Mouse (Mus musculus) midbrain, embryonic 12.5 days (tissue): ENCODE measurements around the gene Ncan. TPM values are rescaled to one million over a fixed set of nuclear protein-coding genes. Genes with fewer than 3 reads are reported as not detected.

Experiments
- ATAC-seq: fragments of 200-750 bp; cut with Nextera tagmentation; 2 replicates; pipeline ENCODE4 v1.8.0; 2017; ENCODE audit warnings: low read depth, moderate TSS enrichment, moderate library complexity; ENCODE audit not compliant: low FRiP score
- H3K27ac ChIP-seq: fragments of 300-500 bp; sonication (generic); replicated peaks from 2 replicates; pipeline ENCODE4 v1.5.1; 2016; ENCODE audit warnings: mild to moderate bottlenecking
- H3K27me3 ChIP-seq: fragments of 300-500 bp; sonication (generic); 2 replicates; pipeline ENCODE4 v1.6.1; 2016; ENCODE audit warnings: mild to moderate bottlenecking
- H3K36me3 ChIP-seq: fragments of 300-500 bp; sonication (generic); 2 replicates; pipeline ENCODE4 v1.6.1; 2016
- H3K4me1 ChIP-seq: fragments of 300-500 bp; sonication (generic); 2 replicates; pipeline ENCODE4 v1.6.1; 2016
- H3K4me2 ChIP-seq: fragments of 300-500 bp; sonication (generic); replicated peaks from 2 replicates; pipeline ENCODE4 v1.6.1; 2016; ENCODE audit warnings: mild to moderate bottlenecking, moderate library complexity
- H3K4me3 ChIP-seq: fragments of 300-500 bp; sonication (generic); 2 replicates; pipeline ENCODE4 v1.5.1; 2016; ENCODE audit warnings: mild to moderate bottlenecking
- H3K9ac ChIP-seq: fragments of 300-500 bp; sonication (generic); replicated peaks from 2 replicates; pipeline ENCODE4 v1.6.1; 2016; ENCODE audit warnings: mild to moderate bottlenecking, moderate library complexity
- H3K9me3 ChIP-seq: fragments of 300-500 bp; sonication (generic); 2 replicates; pipeline ENCODE4 v1.6.1; 2016; ENCODE audit warnings: mild to moderate bottlenecking
- WGBS: fragments of 180-500 bp; shearing (Covaris S2); methylation state at CpG from one replicate; pipeline ENCODE4 v1.1.7; 2016; 5-methylcytosine and 5-hydroxymethylcytosine counted together
- polyA plus RNA-seq: library from polyadenylated mRNA; unstranded; fragments of >200 nt; fragmentation: Nextera tagmentation; extraction: Ambion mirVana; gene quantifications from 2 replicates; pipeline ENCODE4 v1.2.1, GENCODE M21; 2016

Gene Ncan
- 91.9 and 109 TPM in 2 replicates for polyA plus RNA-seq

DNA sequence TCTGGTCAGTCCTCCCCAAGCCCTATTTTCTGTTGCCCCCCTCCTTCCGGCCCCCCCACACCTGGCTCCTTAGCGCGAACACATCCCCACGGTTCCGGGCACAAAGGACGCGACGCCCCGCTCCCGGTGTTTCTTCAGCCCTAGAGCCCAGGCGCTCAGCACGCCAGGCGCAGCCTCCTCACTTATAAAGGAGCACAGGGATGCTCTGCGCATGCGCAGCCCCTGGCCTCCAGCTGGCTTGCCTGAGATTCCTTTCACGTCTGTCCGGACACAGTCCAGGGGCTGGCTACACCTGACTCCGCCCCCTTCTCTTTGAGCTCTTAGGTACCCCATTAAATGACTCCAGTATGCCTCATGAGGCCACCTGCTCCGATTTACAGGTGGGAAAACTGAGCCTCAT lies at the start of gene Ncan:
Gene Ncan (minus strand): TSS at position 207 of the 400 bp plus-strand sequence.
- peak within 1 kb of the TSS; percentile 64 for H3K4me2 ChIP-seq
- H3K9me3 ChIP-seq: no peaks in the 10 kb centered on the region
- peak within 1 kb of the TSS; percentile 96 for H3K27ac ChIP-seq
- H3K36me3 ChIP-seq: peaks cover 4% of the 10 kb centered on the region
- H3K4me3 ChIP-seq: peak within 1 kb of the TSS; percentile 65
- H3K4me1 ChIP-seq: peaks cover 31% of the 10 kb centered on the region
- peaks cover 34% of the 10 kb centered on the region for H3K27me3 ChIP-seq
- 2% methylated on average over 19 of the region's 19 CpGs for WGBS
- peak within 1 kb of the TSS; percentile 91 for H3K9ac ChIP-seq
- peak; percentile 77 for ATAC-seq

DNA sequence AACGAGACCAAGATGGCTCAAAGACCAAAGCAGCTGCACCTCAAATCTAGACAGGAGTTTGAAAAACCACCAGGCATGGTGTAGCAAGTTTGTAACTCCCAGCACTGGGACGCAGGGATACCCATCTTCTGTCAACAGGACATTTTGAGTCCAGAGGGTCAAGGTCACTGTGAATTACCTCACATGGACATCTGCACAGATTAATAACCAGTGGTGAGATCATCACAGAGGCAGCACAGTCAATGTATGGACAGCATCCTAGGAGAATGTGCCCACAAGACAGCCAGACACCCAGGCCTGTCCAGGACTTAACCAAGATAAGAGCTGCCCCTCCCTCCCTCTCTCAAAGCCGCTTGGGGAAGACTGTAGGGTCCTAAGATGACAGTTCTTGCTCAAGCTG lies 49.4 kb upstream of the Ncan start:
- Histone ChIP-seq H3K4me3 (no peak overlapping the region), H3K4me1 (peaks cover 24% of the 10 kb centered on the region), H3K27me3 (peaks cover 28% of the 10 kb centered on the region), H3K9me3 (no peaks in the 10 kb centered on the region), H3K36me3 (no peaks in the 10 kb centered on the region), H3K27ac (no peak overlapping the region), H3K4me2 (no peak overlapping the region), H3K9ac (no peak overlapping the region)
- ATAC-seq: no peak
- 81% methylated on average over 3 of the region's 3 CpGs for WGBS

- H3K9ac ChIP-seq: 0 out of 2 replicates have a peak overlapping the region, but pooled peaks have one; percentile 11
- H3K4me2 ChIP-seq: peak overlapping the region; percentile 52
- no peaks in the 10 kb centered on the region for H3K9me3 ChIP-seq
- H3K27ac ChIP-seq: no peak overlapping the region
- H3K4me1 ChIP-seq: peaks cover 8% of the 10 kb centered on the region; the same call in 1 of the 2 replicates
- H3K4me3 ChIP-seq: peak overlapping the region; percentile 21
- ATAC-seq: peak; percentile 93
- no peaks in the 10 kb centered on the region for H3K36me3 ChIP-seq
- H3K27me3 ChIP-seq: peaks cover 45% of the 10 kb centered on the region
- WGBS: 2% methylated on average over 20 of the region's 21 CpGs
Observed at GRCm38 (mm10) chr8:70166504-70167110, 45.9 kb upstream of the Ncan start.

- Histone ChIP-seq H3K4me2 (no peak overlapping the region), H3K4me1 (peaks cover 14% of the 10 kb centered on the region), H3K27ac (no peak overlapping the region), H3K9me3 (no peaks in the 10 kb centered on the region), H3K27me3 (peaks cover 46% of the 10 kb centered on the region), H3K4me3 (no peak overlapping the region), H3K9ac (no peak overlapping the region), H3K36me3 (no peaks in the 10 kb centered on the region)
- ATAC-seq: no peak
- WGBS: 92% methylated on average over 3 of the region's 3 CpGs
Observed at GRCm38 (mm10) chr8:70163316-70163715, 42.6 kb upstream of the Ncan start.

GRCm38 (mm10) chr8:70160015-70160414 lies 39.3 kb upstream of the Ncan start:
- H3K4me1 ChIP-seq: peaks cover 6% of the 10 kb centered on the region
- H3K36me3 ChIP-seq: no peaks in the 10 kb centered on the region
- H3K9ac ChIP-seq: no peak overlapping the region
- 70% methylated on average over 13 of the region's 13 CpGs for WGBS
- no peak overlapping the region for H3K4me3 ChIP-seq
- no peak for ATAC-seq
- H3K27ac ChIP-seq: no peak overlapping the region
- no peak overlapping the region for H3K4me2 ChIP-seq
- peaks cover 20% of the 10 kb centered on the region for H3K27me3 ChIP-seq
- H3K9me3 ChIP-seq: no peaks in the 10 kb centered on the region

DNA sequence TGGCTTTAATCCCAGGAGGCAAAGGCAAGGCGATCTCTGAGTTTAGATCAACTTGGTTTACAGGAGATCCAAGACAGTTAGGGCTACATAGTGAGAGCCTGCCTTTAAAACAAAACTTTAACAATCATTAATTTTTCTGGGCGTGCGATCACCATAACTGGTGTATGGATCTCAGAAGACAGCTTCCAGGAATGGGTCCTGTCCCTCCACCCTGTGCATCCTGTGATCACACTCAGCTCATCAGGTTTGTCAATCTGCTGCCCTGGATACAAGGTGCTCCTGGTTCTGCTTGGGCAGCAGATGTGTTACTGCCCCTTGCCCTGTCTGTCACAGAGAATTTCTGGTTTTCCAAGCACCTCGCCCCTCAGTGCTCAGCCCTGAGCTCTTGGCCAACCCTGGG lies 38.5 kb upstream of the Ncan start:
- Histone ChIP-seq H3K27me3 (peaks cover 20% of the 10 kb centered on the region), H3K4me3 (no peak overlapping the region), H3K9me3 (no peaks in the 10 kb centered on the region), H3K9ac (no peak overlapping the region), H3K4me1 (peaks cover 6% of the 10 kb centered on the region), H3K36me3 (no peaks in the 10 kb centered on the region), H3K27ac (no peak overlapping the region), H3K4me2 (no peak overlapping the region)
- 92% methylated on average over 4 of the region's 4 CpGs for WGBS
- no peak for ATAC-seq

DNA sequence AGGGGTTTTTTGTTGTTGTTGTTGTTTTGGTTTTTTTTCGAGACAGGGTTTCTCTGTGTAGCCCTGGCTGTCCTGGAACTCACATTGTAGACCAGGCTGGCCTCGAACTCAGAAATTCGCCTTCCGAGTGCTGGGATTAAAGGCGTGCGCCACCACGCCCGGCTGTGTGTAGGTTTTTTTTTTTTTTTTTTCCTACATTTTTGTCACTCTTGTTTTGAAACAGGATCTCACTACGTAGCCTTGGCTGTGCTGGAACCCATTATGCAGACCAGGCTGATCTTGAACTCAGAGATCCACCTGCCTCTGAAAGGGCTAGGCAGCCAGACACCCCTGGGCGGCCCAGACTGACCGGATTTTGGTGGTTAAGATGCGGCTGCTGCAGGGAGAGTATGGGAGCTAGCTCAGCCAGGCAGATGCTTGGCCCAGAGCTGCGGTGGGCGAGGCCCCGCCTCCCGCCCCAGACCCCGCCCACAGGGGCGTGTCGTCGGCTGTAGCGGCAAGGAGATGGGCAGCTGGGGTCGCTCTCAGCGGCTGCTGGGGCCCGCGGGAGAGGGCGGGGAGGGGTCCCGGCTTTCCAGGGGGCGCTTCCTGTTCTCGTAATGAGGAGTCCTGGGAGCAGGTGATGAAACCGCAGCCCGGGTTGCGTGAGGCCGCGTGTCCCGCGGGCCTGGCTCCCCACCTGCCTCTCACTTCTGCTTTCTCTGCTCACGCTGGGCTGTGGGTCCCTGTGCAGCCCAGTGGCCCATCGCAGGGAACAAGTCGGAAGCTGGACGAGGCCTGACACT lies 37.6 kb upstream of the Ncan start:
- Histone ChIP-seq H3K36me3 (no peaks in the 10 kb centered on the region), H3K27me3 (peaks cover 18% of the 10 kb centered on the region), H3K4me1 (peaks cover 6% of the 10 kb centered on the region), H3K4me2 (peak overlapping the region; percentile 79), H3K9me3 (no peaks in the 10 kb centered on the region), H3K27ac (peak overlapping the region; percentile 58), H3K4me3 (peak overlapping the region; percentile 48), H3K9ac (peak overlapping the region; percentile 37)
- ATAC-seq: peak; percentile 94
- WGBS: 13% methylated on average over 40 of the region's 40 CpGs

DNA sequence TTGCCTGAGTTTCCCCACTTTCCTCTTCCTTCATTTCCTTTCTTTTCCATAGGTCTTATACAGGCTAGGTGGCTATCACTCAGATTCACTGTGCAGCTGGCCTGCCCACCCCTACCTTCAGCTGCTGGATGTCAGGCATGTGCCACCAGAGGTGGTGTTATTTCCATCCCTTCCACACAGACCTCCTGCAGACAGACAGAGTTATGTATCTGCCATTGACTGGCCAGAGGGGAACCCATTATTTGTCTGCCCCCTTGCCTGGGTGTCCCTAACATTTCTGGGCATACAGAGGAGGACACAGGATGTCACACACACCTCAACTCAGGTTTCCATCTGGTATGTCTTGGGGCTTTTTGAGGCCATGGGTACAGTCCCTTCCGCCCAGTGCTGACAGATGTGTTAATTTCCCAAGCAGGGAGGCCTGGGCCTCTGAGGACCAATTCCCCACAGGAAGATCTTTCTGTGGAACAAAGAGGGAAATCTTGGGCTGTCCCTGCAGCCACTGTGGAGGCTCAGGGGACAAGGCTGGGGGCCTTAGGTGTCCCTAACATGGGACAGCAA lies 36.6 kb upstream of the Ncan start:
- no peaks in the 10 kb centered on the region for H3K36me3 ChIP-seq
- 97% methylated on average over 1 of the region's 1 CpGs for WGBS
- H3K4me2 ChIP-seq: no peak overlapping the region
- peaks cover 12% of the 10 kb centered on the region for H3K4me1 ChIP-seq
- no peak overlapping the region for H3K9ac ChIP-seq
- H3K27me3 ChIP-seq: peaks cover 20% of the 10 kb centered on the region
- H3K9me3 ChIP-seq: no peaks in the 10 kb centered on the region
- ATAC-seq: no peak
- no peak overlapping the region for H3K4me3 ChIP-seq
- no peak overlapping the region for H3K27ac ChIP-seq

- peak; percentile 93 for ATAC-seq
- Histone ChIP-seq H3K4me3 (0 out of 2 replicates have a peak overlapping the region, but pooled peaks have one; percentile 12), H3K9ac (no peak overlapping the region; the same call in 1 of the 2 replicates), H3K36me3 (no peaks in the 10 kb centered on the region), H3K9me3 (no peaks in the 10 kb centered on the region), H3K27me3 (peaks cover 22% of the 10 kb centered on the region), H3K4me1 (peaks cover 13% of the 10 kb centered on the region), H3K4me2 (peak overlapping the region; percentile 43), H3K27ac (no peak overlapping the region)
- WGBS: 10% methylated on average over 18 of the region's 22 CpGs
Observed at GRCm38 (mm10) chr8:70152537-70153257, 32.0 kb upstream of the Ncan start.

- 21% methylated on average over 13 of the region's 13 CpGs for WGBS
- H3K4me2 ChIP-seq: no peak overlapping the region
- H3K4me3 ChIP-seq: no peak overlapping the region
Observed at GRCm38 (mm10) chr8:70150158-70150557, 29.5 kb upstream of the Ncan start.

GRCm38 (mm10) chr8:70147678-70148607 lies 27.3 kb upstream of the Ncan start:
- peaks cover 12% of the 10 kb centered on the region for H3K4me1 ChIP-seq
- no peak overlapping the region for H3K4me3 ChIP-seq
- no peak overlapping the region for H3K9ac ChIP-seq
- no peak for ATAC-seq
- no peak overlapping the region for H3K4me2 ChIP-seq
- no peaks in the 10 kb centered on the region for H3K9me3 ChIP-seq
- 86% methylated on average over 7 of the region's 7 CpGs for WGBS
- H3K36me3 ChIP-seq: peaks cover 45% of the 10 kb centered on the region
- H3K27ac ChIP-seq: no peak overlapping the region
- H3K27me3 ChIP-seq: peaks cover 12% of the 10 kb centered on the region

More at GRCm38 (mm10) chr8:70150158-70150557, 29.5 kb upstream of the Ncan start:
- no peaks in the 10 kb centered on the region for H3K9me3 ChIP-seq
- 0 out of 2 replicates have a peak, but pooled peaks have one; percentile 10 for ATAC-seq
- H3K4me1 ChIP-seq: peaks cover 13% of the 10 kb centered on the region
- peaks cover 22% of the 10 kb centered on the region for H3K27me3 ChIP-seq
- no peak overlapping the region for H3K27ac ChIP-seq
- no peak overlapping the region for H3K9ac ChIP-seq
- H3K36me3 ChIP-seq: peaks cover 23% of the 10 kb centered on the region
